Mouse (Mus musculus) testis, postnatal 14 days (tissue): ENCODE measurements around the gene Gtdc1.

Experiments used
- DNase-seq: peaks from one replicate; pipeline ENCODE4 v3.0.0; 2021; ENCODE audit warnings: low spot score

Gtdc1 gene

GRCm38 (mm10) chr2:44525187-44525919 lies 402.1 kb downstream of the Gtdc1 start:
- DNase-seq = no peak

GRCm38 (mm10) chr2:44519236-44519635 lies 408.2 kb downstream of the Gtdc1 start:
- no peak for DNase-seq

GRCm38 (mm10) chr2:44518085-44518484 lies 409.4 kb downstream of the Gtdc1 start:
- no peak for DNase-seq
